Mouse (Mus musculus) mesoderm, embryonic 11.5 days (tissue): Measurements from ENCODE around the gene Ppp1r3d.

Experiments
- DNase-seq: peaks from one replicate; pipeline ENCODE4 v3.0.0-alpha.2; 2012; ENCODE audit warnings: low read depth, low spot score

Gene Ppp1r3d

DNA sequence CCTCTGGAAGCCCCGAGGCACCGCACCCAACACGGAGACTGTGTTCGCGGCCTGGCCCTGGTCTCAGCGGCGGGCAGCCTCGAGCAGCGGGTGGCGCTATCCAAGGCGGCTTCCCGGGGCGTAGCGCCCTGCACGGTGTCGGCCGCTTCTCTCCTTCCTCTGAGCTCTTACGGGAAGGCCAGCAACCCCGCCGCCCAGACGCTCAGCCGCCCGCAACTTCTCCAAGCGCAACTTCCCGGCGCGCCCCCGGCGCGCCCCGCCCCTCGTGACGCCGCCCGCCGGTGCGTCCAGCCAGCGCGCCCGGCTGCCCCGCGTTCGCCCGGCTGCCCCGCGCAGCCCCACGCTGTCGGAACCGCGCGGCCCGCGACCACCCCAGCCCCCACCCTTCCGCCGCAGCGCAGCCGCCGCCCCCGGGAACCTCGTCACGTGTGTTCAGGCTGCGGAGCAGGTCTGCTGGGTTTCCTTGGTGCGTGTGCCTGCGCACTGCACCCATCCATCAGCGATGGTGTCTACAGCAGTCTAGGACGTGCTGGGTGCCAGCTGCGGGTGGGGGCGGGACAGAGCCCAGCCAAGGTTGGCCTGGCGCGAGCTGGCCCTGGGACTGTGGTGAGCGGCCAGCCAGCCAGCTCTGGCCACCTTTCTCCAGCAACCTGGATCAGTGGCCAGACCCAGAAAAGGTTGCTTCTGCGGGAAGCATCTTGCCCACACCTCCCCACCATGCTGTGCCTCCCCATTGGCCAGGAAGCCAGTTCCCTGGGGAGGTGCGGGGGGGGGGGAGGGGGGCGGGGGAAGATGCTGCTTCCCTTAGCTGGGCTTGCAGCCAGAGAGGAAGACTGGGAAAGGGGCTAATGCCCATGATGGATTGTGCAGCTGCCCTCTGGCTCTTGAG lies at the start of gene Ppp1r3d, which contains the start of gene Fam217b:
Gene Ppp1r3d, minus strand, starts transcription at position 212 of the 889 bp plus-strand sequence.
Gene Fam217b, plus strand, starts transcription at position 264 of the 889 bp plus-strand sequence.
- DNase-seq = peak; percentile 60

- DNase-seq = no peak
Measured at GRCm38 (mm10) chr2:178460353-178460752, 46.1 kb upstream of the Ppp1r3d start.

- no peak for DNase-seq
Measured at GRCm38 (mm10) chr2:178457414-178457813, 43.1 kb upstream of the Ppp1r3d start.

DNA sequence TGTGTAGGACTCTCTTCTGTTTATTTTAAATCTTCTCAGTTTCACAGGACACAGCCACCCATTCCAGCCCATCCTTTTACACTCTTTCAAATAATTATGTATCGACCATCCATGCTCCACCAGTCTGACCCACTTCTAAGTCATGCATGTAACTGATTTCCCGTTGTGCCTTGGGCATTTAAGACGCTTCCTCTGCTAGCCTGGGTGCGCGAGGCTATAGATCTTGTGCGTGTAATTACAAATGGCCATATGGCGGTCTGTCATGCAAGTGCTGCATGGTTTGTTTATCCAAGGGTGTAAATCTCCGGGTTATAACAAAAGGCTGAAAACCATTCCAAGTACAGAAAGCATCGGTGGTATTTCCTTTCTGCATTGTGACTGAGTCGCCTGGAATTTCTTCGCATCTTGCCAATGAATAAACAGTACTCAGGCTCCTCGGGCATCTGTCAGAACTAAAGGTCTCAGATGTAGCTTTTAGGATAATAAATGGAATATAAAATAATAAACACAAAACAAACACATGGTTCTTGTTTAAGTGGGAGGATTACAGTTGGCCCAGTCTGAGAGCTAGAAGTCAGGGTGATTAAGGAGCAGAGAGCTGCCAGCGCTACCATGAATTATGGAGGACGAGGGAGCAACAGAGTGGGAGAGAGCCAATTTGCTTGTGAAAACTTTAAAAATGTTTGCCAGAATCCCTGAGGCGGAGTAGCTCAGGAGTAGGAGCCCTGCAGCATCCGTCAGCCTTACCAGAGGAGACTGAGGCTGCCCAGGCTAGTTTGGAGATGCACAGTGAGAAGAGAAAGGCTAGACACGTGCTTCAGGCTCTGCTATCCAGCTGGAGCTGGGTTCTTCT lies 40.6 kb upstream of the Ppp1r3d start:
- peak; percentile 78 for DNase-seq

DNA sequence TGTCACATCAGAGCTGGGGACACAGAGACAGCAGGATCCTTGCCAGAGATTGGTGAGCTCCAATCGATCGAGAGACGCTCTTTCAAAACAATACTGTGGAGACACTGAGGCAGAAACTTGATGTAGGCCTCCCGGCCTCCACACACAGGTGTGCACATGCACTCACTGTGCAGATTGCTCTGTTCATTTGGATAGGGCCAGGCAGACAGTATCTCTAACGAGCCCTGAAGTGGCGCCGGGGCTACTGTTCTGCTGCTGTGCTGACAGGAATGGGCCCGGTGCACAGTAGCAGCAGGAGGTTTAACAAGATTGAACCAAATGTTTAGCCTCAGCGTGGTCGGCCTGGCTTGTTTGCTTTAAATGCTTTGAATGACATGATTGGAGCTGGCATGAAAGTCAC lies 36.7 kb upstream of the Ppp1r3d start:
- DNase-seq = no peak

- DNase-seq = no peak
Measured at GRCm38 (mm10) chr2:178450236-178450635, 36.0 kb upstream of the Ppp1r3d start.

DNA sequence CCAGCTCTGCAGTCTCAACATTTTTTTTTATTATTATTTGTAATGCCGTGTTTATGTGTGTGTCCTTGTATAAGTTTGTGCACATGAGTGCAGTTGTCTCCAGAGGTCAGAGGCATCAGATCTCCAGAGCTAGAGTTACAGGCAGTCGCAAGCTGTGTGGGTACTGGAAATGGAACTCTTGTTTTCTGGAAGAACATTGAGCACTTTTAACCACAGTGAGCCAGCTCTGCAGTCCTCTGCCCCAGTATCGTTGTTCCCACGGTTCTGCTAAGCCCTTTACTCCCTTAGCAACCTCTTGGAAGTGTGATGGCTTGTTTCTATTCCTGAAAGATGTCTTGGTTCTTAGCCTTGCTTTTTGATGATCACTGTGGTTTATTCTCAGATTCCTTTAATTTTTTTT lies 35.1 kb upstream of the Ppp1r3d start:
- no peak for DNase-seq

DNA sequence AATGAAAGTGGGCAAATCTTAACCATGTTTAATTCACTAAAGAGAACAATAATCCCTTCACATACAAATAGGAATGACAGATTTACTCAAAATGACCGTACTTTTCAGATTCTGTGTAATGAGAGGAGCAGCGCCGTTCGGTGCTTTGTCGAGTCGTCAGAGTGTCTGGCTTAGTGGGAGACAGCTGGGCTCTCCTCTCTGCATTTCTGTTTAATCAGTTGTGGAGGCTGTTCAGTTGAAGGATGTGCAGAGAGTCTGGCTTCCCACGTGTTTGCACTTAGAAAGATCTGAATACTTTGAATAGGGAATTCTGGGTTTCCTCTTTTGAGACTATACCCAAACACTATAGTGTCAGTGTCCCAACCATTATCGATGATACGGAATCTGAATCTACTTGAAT lies 23.0 kb upstream of the Ppp1r3d start:
- DNase-seq = no peak

GRCm38 (mm10) chr2:178433903-178434302 lies 19.6 kb upstream of the Ppp1r3d start:
- no peak for DNase-seq

DNA sequence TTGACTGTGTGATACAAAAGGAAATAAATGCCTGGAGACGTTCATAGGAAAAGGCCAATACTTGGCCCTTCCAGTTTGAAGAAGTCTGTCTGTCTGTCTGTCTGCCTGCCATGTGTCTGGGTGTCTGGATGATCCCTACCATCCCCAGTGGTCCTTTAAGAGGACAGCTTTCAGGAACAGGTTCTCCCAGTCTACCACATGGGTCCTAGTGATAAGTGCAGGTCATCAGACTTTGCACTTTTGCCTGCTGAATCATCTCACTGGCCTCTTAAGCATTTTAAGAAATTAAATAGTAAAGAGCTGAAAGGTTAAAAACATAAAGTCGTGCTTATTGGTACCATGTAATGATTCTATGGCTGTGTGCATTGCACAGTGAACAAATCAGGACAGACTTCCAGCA lies 19.2 kb upstream of the Ppp1r3d start:
- DNase-seq = no peak

GRCm38 (mm10) chr2:178430231-178430630 lies 16.0 kb upstream of the Ppp1r3d start, which contains the start of gene Cdh26:
Gene Cdh26 (plus strand): TSS chr2:178430531.
- no peak for DNase-seq

GRCm38 (mm10) chr2:178429426-178429825 lies 15.2 kb upstream of the Ppp1r3d start:
- no peak for DNase-seq

GRCm38 (mm10) chr2:178428676-178429075 lies 14.4 kb upstream of the Ppp1r3d start:
- DNase-seq = no peak

GRCm38 (mm10) chr2:178428183-178428582 lies 13.9 kb upstream of the Ppp1r3d start:
- DNase-seq = no peak

DNA sequence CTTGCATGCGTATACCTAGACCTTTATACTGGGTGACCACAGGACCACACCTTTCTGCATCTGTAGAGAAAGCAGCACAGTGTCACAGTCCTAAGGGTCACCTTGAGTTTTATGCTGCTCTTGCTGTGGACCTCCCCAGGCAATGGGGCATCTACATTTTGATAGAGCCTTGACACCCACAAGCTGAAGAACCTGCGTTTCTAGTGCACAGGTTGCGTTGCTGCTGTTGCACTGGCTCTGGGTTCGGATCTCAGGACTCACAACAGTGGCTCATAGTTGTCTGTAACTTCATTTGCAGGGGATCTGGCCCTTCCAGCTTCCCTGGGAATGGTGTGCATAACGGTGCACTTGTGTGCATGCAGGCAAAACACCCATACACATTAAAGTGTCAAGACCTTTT lies 12.9 kb upstream of the Ppp1r3d start:
- DNase-seq = no peak

- DNase-seq = peak; percentile 46
Measured at GRCm38 (mm10) chr2:178426229-178426628, 12.0 kb upstream of the Ppp1r3d start.

- DNase-seq = no peak
Measured at GRCm38 (mm10) chr2:178423223-178423622, 9.0 kb upstream of the Ppp1r3d start.

DNA sequence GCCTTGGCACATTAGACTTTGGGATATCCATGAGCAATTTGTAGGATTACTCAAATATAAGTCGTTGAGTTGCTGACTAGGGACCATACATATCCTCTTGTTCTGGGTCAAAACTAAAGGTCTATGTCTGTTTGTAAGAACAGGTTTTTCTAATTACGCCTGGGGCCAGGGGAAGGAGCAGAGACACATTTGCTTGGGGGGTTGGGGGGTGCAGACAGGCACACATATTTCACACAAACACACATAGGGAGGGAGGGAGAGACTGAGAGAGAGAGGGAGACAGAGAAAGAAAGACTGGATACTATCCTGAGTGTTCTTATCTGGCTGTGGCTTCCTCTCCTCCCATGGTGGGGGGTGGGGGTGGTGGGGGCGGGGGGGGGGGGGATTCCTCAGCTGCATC lies 7.9 kb upstream of the Ppp1r3d start:
- DNase-seq = peak; percentile 47

DNA sequence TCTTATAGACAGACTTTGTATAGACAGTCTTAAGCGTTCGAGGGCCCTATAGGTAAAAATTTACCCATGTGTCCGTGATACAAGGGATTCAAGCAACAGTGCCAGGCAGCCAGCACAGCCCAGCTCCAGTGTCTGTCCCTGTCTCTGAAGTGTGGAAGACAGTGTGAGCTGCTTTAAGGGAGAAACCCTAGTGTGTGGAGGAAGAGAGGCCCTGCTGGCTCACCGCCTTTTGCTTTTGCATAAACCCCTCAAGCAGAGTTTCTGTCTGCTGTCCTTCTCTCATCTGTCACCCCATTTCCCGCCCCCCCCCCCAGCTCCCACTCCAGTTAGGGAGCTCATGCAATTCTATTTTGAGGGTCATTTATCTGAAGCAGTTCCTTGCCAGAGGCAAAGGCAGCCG lies 7.3 kb upstream of the Ppp1r3d start:
- no peak for DNase-seq

- DNase-seq = no peak
Measured at GRCm38 (mm10) chr2:178420576-178420975, 6.3 kb upstream of the Ppp1r3d start.

- no peak for DNase-seq
Measured at GRCm38 (mm10) chr2:178416970-178417369, 2.7 kb upstream of the Ppp1r3d start.

DNA sequence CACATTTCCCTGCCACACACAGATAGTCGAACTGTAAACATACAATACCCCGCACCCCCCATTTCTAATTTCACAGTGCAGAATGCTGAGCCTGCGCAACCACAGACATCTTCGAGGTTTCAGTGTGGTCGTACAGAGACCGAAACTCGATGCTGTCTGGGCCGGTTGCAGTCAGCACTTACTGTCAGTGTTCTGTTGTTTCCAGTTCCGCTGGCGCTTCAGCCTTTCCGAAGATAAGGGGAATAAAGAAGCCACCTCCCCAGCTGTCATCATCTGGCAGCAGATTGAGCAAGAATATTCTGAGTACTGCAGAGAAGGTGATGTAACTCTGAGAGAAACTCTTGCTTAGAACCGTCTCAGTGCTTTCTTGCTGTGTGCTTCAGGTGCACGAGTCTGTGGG lies 2.2 kb upstream of the Ppp1r3d start:
- DNase-seq = no peak

- DNase-seq = no peak
Measured at GRCm38 (mm10) chr2:178415150-178415448, 827 bp upstream of the Ppp1r3d start.
